Mouse (Mus musculus): ENCODE data around the gene Zmiz1.

DNA sequence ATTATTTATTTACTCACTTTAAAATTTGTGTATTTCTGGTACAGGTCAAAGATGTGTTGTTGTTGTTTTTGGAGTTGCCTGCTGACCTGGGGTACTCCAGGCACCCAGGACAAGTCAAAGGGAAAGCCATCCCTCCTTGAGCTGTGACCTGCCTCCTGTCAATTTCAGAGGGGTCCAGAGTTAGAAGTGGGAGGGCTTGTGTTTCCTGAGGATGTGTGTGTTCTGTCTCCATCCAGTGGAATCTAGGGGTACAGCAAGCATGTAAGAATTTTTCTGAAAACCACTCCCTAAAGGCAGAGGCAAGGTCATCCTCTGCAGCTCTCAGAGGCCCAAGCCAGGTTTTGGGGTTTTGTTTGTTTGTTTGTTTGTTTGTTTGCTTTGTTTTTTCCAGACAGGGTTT is 243.0 kb downstream of the Zmiz1 start:
- TF ChIP-seq GATA1 (IDR thresholded peaks at IDR 0.05; ENCODE audit: borderline replicate concordance, low read length) = no peak
- no peak for TF ChIP-seq FLI1 (IDR thresholded peaks at IDR 0.05; ENCODE audit: low read length)
